Mouse (Mus musculus): ENCODE data around the gene Naa35. TPM values are rescaled to one million over a fixed set of nuclear protein-coding genes. Genes with fewer than 3 reads are reported as not detected.
A peak's percentile ranks its signal among the peaks of the same experiment; 100 is the strongest.

Gene Naa35
- polyA plus RNA-seq, 1 experiment from 2014 or later, result 177 TPM

DNA sequence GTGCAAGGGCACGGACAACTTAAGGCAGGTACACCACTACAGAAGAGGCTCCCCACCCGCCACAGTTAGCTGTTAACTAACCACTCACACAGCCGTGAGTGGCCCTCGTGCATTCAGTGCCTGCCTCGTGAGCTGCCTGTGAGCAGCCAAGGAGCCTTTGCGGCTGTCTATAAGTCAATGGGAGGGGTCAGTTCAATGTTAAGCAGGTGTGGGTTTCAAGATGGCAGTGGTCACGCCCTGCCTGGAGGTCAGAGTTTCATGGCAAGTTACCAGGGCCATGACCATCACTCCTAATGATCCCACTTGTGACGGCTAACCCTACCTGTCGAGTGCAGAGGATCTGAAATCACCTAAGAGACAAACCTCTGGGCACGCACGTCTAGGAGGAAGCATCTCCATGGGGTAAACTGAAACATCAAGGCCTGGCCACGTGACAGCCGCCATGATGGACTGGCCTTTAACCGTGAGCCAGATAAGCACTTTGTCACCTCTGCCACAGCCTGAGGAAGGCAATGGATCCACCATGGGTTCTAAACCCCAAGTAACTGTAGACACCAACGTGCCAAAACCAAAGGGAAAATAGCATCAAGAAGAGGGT, 70.8 kb downstream of the Naa35 start:
- Histone ChIP-seq H3K4me1 (replicated peaks; ENCODE audit: control insufficient read depth, insufficient read depth, low read length) (peaks cover 25% of the 10 kb centered on the region), H3K27me3 (replicated peaks; ENCODE audit: control insufficient read depth, insufficient read depth, low read length) (no peaks in the 10 kb centered on the region), H3K4me2 (ENCODE audit: low read length) (no peak overlapping the region), H3K9me3 (ENCODE audit: control insufficient read depth, low read length) (no peaks in the 10 kb centered on the region), H3K9ac (replicated peaks; ENCODE audit: low read depth, low read length) (no peak overlapping the region), H3K36me3 (ENCODE audit: control insufficient read depth, insufficient read depth) (0 out of 2 replicates have a peak, but pooled peaks cover 1% of the 10 kb centered on the region), H3K4me3 (replicated peaks; ENCODE audit: low read length) (no peak overlapping the region), H3K27ac (ENCODE audit: low read length) (no peak overlapping the region)
- WGBS, result 93% methylated on average over 15 of the region's 15 CpGs
- no peak for ATAC-seq

DNA sequence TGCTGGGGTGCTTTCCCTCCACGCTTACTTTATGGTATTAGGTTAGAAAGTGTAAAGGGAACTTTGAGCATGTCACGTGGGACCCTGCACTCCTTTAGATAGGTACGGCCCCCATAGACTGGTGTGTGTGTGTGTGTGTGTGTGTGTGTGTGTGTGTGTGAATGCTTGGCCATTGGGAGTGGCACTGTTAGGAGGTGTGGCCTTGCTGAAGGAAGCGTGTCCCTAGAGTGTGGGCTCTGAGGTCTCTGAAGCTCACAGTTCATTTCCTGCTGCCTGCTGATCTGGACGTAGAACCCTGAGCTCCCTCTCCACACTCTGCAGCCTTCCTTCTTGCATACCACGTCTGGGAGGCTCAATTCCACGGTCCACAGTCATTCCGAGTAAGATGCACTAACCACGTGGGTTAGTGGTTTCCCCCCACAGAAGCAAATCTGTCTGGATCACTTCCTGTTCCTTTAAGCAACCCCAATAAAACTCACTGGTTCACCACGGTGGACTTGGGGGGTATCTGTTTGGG, 71.3 kb downstream of the Naa35 start:
- WGBS, result 68% methylated on average over 10 of the region's 10 CpGs

DNA sequence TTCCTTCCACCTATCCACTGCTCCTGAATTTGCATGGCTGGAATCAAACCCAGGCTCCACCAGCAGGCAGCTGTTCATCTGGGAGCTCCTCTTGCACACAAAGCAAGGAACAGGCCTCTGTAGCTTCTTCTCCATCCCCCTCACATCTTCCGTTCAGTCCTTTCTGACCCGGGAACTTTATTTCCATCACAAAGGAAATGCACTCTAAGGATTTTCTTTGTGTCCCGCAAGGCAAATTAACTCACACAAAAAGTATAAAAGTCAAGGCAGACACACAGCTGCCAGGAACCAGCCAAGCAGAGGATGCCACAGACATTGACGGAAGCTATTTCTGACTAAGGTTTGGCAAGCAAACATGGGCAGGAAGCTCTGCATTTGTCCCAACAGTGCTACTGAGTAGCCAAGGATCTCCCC, 71.9 kb downstream of the Naa35 start:
- ATAC-seq, result peak; percentile 62
- no peak overlapping the region for H3K9ac ChIP-seq (replicated peaks; ENCODE audit: low read depth, low read length)

More for the DNA sequence above, 71.3 kb downstream of the Naa35 start:
- H3K4me1 ChIP-seq (replicated peaks; ENCODE audit: control insufficient read depth, insufficient read depth, low read length), result peaks cover 25% of the 10 kb centered on the region
- no peak overlapping the region for H3K4me2 ChIP-seq (ENCODE audit: low read length)
- H3K27me3 ChIP-seq (replicated peaks; ENCODE audit: control insufficient read depth, insufficient read depth, low read length), result no peaks in the 10 kb centered on the region
- no peak overlapping the region for H3K4me3 ChIP-seq (replicated peaks; ENCODE audit: low read length)
- peak overlapping the region; percentile 77 for H3K27ac ChIP-seq (ENCODE audit: low read length)
- H3K36me3 ChIP-seq (ENCODE audit: control insufficient read depth, insufficient read depth), result 0 out of 2 replicates have a peak, but pooled peaks cover 2% of the 10 kb centered on the region
- ATAC-seq, result no peak
- no peak overlapping the region for H3K9ac ChIP-seq (replicated peaks; ENCODE audit: low read depth, low read length)
- H3K9me3 ChIP-seq (ENCODE audit: control insufficient read depth, low read length), result no peaks in the 10 kb centered on the region

DNA sequence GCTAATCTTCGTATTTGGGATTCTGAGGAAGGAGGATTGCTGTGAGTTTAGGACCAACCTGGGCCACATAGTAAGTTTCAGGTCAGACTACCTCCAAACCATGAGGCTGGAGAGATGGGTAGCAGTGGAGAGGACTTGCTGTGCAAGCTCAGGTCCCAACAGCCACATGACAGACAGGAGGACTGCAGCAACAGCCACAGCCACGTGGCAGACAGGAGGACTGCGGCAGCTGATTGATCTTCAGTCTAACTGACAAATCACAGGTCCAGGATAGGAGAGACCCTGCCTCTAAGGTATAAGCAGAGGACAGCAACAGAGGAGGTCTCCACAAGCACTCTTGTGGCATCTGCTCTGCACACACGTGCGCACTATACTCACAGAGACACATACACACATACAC, 72.7 kb downstream of the Naa35 start:
- peaks cover 19% of the 10 kb centered on the region for H3K4me1 ChIP-seq (replicated peaks; ENCODE audit: control insufficient read depth, insufficient read depth, low read length)
- peak overlapping the region; percentile 77 for H3K27ac ChIP-seq (ENCODE audit: low read length)
- H3K4me2 ChIP-seq (ENCODE audit: low read length), result no peak overlapping the region
- peaks cover 6% of the 10 kb centered on the region; the same call in 1 of the 2 replicates for H3K36me3 ChIP-seq (ENCODE audit: control insufficient read depth, insufficient read depth)
- 85% methylated on average over 5 of the region's 5 CpGs for WGBS
- H3K9ac ChIP-seq (replicated peaks; ENCODE audit: low read depth, low read length), result no peak overlapping the region
- H3K4me3 ChIP-seq (replicated peaks; ENCODE audit: low read length), result no peak overlapping the region
- H3K9me3 ChIP-seq (ENCODE audit: control insufficient read depth, low read length), result no peaks in the 10 kb centered on the region
- no peaks in the 10 kb centered on the region for H3K27me3 ChIP-seq (replicated peaks; ENCODE audit: control insufficient read depth, insufficient read depth, low read length)
- ATAC-seq, result no peak

More for the DNA sequence above, 71.9 kb downstream of the Naa35 start:
- H3K4me1 ChIP-seq (replicated peaks; ENCODE audit: control insufficient read depth, insufficient read depth, low read length), result peaks cover 25% of the 10 kb centered on the region
- H3K4me2 ChIP-seq (ENCODE audit: low read length), result no peak overlapping the region
- H3K36me3 ChIP-seq (ENCODE audit: control insufficient read depth, insufficient read depth), result peaks cover 2% of the 10 kb centered on the region; the same call in 1 of the 2 replicates
- no peak overlapping the region for H3K4me3 ChIP-seq (replicated peaks; ENCODE audit: low read length)
- H3K9me3 ChIP-seq (ENCODE audit: control insufficient read depth, low read length), result no peaks in the 10 kb centered on the region
- whole genome bisulfite sequencing, result 3% methylated on average over 4 of the region's 4 CpGs
- H3K27ac ChIP-seq (ENCODE audit: low read length), result peak overlapping the region; percentile 77
- no peaks in the 10 kb centered on the region for H3K27me3 ChIP-seq (replicated peaks; ENCODE audit: control insufficient read depth, insufficient read depth, low read length)

DNA sequence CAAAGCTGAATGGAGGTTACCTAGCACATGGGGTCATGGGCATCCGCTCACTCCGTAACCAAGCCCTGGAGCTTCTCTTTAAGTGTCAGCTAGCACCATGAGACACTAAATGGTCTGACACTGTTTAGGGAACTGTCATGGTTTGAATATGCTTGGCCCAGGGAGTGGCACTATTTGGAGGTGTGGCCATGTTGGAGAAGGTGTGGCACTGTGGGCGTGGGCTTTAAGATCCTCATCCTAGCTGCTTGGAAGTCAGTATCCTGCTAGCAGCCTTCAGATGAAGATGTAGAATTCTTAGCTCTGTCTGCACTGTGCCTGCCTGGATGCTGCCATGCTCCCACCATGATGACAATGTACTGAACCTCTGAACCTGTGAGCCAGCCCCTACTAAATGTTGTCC, 75.3 kb downstream of the Naa35 start:
- Histone ChIP-seq H3K4me1 (replicated peaks; ENCODE audit: control insufficient read depth, insufficient read depth, low read length) (peaks cover 10% of the 10 kb centered on the region), H3K27ac (ENCODE audit: low read length) (no peak overlapping the region), H3K4me3 (replicated peaks; ENCODE audit: low read length) (no peak overlapping the region), H3K4me2 (ENCODE audit: low read length) (no peak overlapping the region), H3K9ac (replicated peaks; ENCODE audit: low read depth, low read length) (no peak overlapping the region), H3K27me3 (replicated peaks; ENCODE audit: control insufficient read depth, insufficient read depth, low read length) (no peaks in the 10 kb centered on the region), H3K36me3 (ENCODE audit: control insufficient read depth, insufficient read depth) (peaks cover 6% of the 10 kb centered on the region; the same call in 1 of the 2 replicates), H3K9me3 (ENCODE audit: control insufficient read depth, low read length) (no peaks in the 10 kb centered on the region)
- WGBS, result 94% methylated on average over 3 of the region's 3 CpGs
- ATAC-seq, result no peak

DNA sequence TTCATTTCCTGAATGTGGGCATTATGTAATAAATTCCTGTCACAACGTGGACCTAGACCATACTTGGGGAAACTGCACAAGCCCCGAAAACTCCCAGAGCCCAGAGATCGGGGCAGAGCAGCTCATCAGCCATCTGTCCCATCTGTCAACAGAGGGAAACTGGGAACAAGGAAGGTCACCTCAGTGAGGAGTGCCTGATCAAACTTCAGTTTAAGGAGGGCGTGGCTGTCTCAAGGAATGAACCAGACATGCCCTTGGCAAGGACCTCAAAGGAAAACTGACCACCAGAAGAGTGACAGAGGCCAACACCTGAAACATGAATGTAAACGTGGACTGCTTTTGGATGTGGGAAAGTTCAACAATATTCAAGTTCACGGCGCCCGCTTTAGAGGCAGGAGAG, 76.3 kb downstream of the Naa35 start:
- Histone ChIP-seq H3K9ac (replicated peaks; ENCODE audit: low read depth, low read length) (no peak overlapping the region), H3K36me3 (ENCODE audit: control insufficient read depth, insufficient read depth) (peaks cover 6% of the 10 kb centered on the region; the same call in 1 of the 2 replicates)

DNA sequence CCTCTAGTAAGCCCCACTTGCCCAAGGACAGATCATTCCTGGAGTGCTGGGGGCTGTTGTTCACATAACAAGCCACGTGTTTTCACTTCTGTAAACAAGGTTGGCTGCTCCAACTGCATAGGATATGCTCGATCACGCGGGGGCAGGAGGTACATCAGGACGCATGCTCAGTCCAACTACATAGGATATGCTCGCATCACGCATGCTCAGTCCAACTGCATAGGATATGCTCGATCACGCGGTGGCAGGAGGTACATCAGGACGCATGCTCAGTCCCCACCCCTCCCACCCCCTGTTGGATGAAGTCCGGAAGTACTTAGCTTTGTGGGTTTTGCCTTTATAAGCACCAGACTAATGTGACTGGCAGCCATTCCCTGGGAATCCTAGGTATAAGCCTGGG, 76.9 kb downstream of the Naa35 start:
- Histone ChIP-seq H3K27ac (ENCODE audit: low read length) (no peak overlapping the region), H3K27me3 (replicated peaks; ENCODE audit: control insufficient read depth, insufficient read depth, low read length) (no peaks in the 10 kb centered on the region), H3K4me3 (replicated peaks; ENCODE audit: low read length) (no peak overlapping the region), H3K36me3 (ENCODE audit: control insufficient read depth, insufficient read depth) (peaks cover 6% of the 10 kb centered on the region; the same call in 1 of the 2 replicates), H3K4me1 (replicated peaks; ENCODE audit: control insufficient read depth, insufficient read depth, low read length) (peaks cover 4% of the 10 kb centered on the region), H3K4me2 (ENCODE audit: low read length) (no peak overlapping the region), H3K9ac (replicated peaks; ENCODE audit: low read depth, low read length) (no peak overlapping the region), H3K9me3 (ENCODE audit: control insufficient read depth, low read length) (no peaks in the 10 kb centered on the region)
- no peak for ATAC-seq
- WGBS, result 97% methylated on average over 12 of the region's 12 CpGs

More for the DNA sequence above, 76.3 kb downstream of the Naa35 start:
- no peak overlapping the region for H3K27ac ChIP-seq (ENCODE audit: low read length)
- WGBS, result 93% methylated on average over 8 of the region's 8 CpGs
- no peak overlapping the region for H3K4me2 ChIP-seq (ENCODE audit: low read length)
- H3K27me3 ChIP-seq (replicated peaks; ENCODE audit: control insufficient read depth, insufficient read depth, low read length), result no peaks in the 10 kb centered on the region
- ATAC-seq, result no peak
- H3K4me1 ChIP-seq (replicated peaks; ENCODE audit: control insufficient read depth, insufficient read depth, low read length), result peaks cover 10% of the 10 kb centered on the region
- H3K4me3 ChIP-seq (replicated peaks; ENCODE audit: low read length), result no peak overlapping the region
- no peaks in the 10 kb centered on the region for H3K9me3 ChIP-seq (ENCODE audit: control insufficient read depth, low read length)

DNA sequence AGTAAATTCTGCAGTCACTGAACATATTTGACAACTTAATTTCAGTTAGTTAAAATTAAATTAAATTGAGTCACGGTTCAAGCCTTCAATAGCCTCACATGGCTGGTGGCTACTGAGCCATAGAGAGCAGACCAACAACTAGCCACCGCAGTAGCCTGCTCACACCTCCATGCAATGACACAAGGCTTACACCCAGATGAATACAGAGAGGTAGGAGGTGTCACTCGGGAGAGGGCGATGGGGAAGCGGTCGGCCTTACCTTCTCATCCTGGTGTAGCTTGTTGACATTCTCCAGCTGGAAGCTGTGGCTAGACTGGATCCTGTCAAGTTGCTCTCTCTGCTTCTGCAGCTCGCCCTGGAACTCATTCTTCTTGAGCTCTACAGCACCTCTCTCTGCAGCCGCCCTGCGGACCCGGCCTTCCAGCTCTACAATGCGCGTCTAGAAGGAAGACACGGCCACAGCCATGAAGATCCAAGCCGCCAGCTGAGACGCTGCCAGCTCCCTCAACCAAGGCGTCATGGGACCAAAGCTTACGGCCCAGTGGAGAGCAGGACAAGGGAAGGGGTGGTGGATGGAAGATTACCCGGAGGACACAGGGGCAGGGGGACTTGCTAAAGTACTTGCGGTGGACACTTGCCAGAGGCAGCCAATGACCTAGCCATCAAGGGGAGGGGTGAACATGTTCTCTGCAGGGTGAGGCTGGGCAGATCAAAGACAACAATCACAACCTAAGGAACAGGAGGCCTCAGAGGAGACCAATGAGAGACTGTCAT, 79.1 kb downstream of the Naa35 start:
- peaks cover 6% of the 10 kb centered on the region; the same call in 1 of the 2 replicates for H3K36me3 ChIP-seq (ENCODE audit: control insufficient read depth, insufficient read depth)
- H3K4me1 ChIP-seq (replicated peaks; ENCODE audit: control insufficient read depth, insufficient read depth, low read length), result peaks cover 4% of the 10 kb centered on the region; the same call in 1 of the 2 replicates
- H3K9me3 ChIP-seq (ENCODE audit: control insufficient read depth, low read length), result no peaks in the 10 kb centered on the region
- no peak overlapping the region for H3K4me3 ChIP-seq (replicated peaks; ENCODE audit: low read length)
- no peak overlapping the region for H3K4me2 ChIP-seq (ENCODE audit: low read length)
- 95% methylated on average over 19 of the region's 19 CpGs for WGBS
- H3K27me3 ChIP-seq (replicated peaks; ENCODE audit: control insufficient read depth, insufficient read depth, low read length), result no peaks in the 10 kb centered on the region
- no peak overlapping the region for H3K9ac ChIP-seq (replicated peaks; ENCODE audit: low read depth, low read length)
- no peak overlapping the region for H3K27ac ChIP-seq (ENCODE audit: low read length)
- no peak for ATAC-seq

DNA sequence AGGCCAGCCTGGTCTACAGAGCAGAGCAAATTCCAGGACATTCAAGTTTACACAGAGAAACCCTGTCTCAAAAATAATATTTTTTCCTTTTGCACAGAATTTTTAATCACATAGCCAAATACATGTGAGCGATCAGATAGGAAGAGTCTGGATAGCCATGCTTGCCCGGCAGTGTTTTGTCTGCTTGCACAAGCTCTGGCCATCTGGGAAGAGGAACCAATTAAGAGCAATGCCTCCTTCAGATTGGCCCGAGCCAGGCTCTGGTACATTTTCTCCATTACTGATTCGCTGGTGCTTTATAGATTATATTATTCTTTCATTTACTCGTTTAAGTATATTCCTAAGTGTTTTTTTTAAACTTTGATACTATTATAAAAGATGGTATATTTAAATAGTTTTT, 82.7 kb downstream of the Naa35 start:
- WGBS, result 77% methylated on average over 5 of the region's 5 CpGs

More for the DNA sequence above, 82.7 kb downstream of the Naa35 start:
- Histone ChIP-seq H3K36me3 (ENCODE audit: control insufficient read depth, insufficient read depth) (no peaks in the 10 kb centered on the region; the same call in 1 of the 2 replicates), H3K27me3 (replicated peaks; ENCODE audit: control insufficient read depth, insufficient read depth, low read length) (no peaks in the 10 kb centered on the region), H3K4me3 (replicated peaks; ENCODE audit: low read length) (no peak overlapping the region), H3K9me3 (ENCODE audit: control insufficient read depth, low read length) (no peaks in the 10 kb centered on the region), H3K9ac (replicated peaks; ENCODE audit: low read depth, low read length) (no peak overlapping the region), H3K27ac (ENCODE audit: low read length) (no peak overlapping the region), H3K4me2 (ENCODE audit: low read length) (no peak overlapping the region), H3K4me1 (replicated peaks; ENCODE audit: control insufficient read depth, insufficient read depth, low read length) (peaks cover 14% of the 10 kb centered on the region)
- no peak for ATAC-seq
